ENCODE assay signal across 12 mouse cellular contexts in the genomic region with DNA sequence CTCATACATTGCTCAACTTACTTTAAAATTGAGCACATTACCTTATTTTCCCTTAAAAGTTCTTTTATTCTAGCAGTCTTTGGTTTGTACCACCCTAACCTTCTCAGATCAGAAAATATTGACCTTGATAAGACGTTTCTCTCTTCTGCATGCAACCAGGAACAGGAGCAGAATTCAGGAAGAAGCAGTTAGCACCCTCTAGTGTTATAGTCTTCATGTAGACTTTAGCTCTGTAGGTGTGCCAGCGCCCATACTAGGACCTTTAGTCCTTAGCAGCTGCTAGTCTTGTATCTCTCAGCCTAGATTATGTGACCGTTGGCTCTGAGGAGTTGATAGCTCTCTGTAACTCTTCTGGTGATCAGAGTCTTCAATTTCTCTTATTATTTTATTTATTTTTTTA.
A peak's percentile ranks its signal among the peaks of the same experiment; 100 is the strongest.
DNase-seq lines count a peak whose midpoint lies in the region; ATAC-seq lines count a peak whose summit lies in the region.
"Had no signal": no experiment of that assay in that cellular context is flagged by ENCODE, and none has a peak within 500 bp of the region (broad histone marks: within the 10 kb centered on the region; RNA-seq: fewer than 3 reads in every experiment).

No protein-coding gene starts in this region.

- H3K4me3 ChIP-seq in hindbrain, embryonic 16.5 days (ENCODE audit: low read length) = no peak overlapping the region
- H3K4me3 ChIP-seq: megakaryocyte, embryonic 14.5 days had no signal

- no peaks in the 10 kb centered on the region for H3K36me3 ChIP-seq in hindbrain, embryonic 16.5 days (ENCODE audit: control insufficient read depth, insufficient read depth, low read length)

- WGBS in hindbrain, embryonic 16.5 days = 62% methylated on average over 3 of the region's 3 CpGs

- no peaks in the 10 kb centered on the region for H3K9me3 ChIP-seq in hindbrain, embryonic 16.5 days (ENCODE audit: control insufficient read depth, low read length)
- H3K9me3 ChIP-seq: megakaryocyte, embryonic 14.5 days had no signal

- H3K27ac ChIP-seq in hindbrain, embryonic 16.5 days (ENCODE audit: low read depth, low read length) = no peak overlapping the region

- peak; percentile 20 to 46 for DNase-seq in cerebellum, postnatal 10 days
- DNase-seq in cerebellum, adult 18-20 months = no peak
- peak; percentile 27 for DNase-seq in kidney, postnatal 14 days
- DNase-seq in kidney, adult 18-20 months = no peak
- DNase-seq in MN1 (ENCODE audit: low spot score) = peak; percentile 23
- DNase-seq in lung, postnatal 25 days (ENCODE audit: low spot score) = peak; percentile 31
- no peak for DNase-seq in testis, postnatal 10 days (ENCODE audit: low spot score)
- DNase-seq: adrenal gland, postnatal 25 days; gastrocnemius, postnatal 25 days; kidney, postnatal 10 days had no signal

- H3K4me1 ChIP-seq in hindbrain, embryonic 16.5 days (ENCODE audit: control insufficient read depth, insufficient read depth, low read depth, low read length) = no peaks in the 10 kb centered on the region

- no peak overlapping the region for H3K4me2 ChIP-seq in hindbrain, embryonic 16.5 days (ENCODE audit: low read length)

- no peak for ATAC-seq in hindbrain, embryonic 16.5 days

- H3K9ac ChIP-seq in hindbrain, embryonic 16.5 days (ENCODE audit: low read depth, low read length) = no peak overlapping the region

- H3K27me3 ChIP-seq in hindbrain, embryonic 16.5 days (replicated peaks; ENCODE audit: control insufficient read depth, insufficient read depth, low read length) = no peaks in the 10 kb centered on the region
- H3K27me3 ChIP-seq: megakaryocyte, embryonic 14.5 days had no signal

Comparison
In these comparisons a context has a peak if more than half of its experiments do, and no peak if none do; other contexts are left out.
1. DNase-seq: peak in cerebellum, postnatal 10 days (2 of 2), kidney, postnatal 14 days (single experiment), MN1 (single experiment) and lung, postnatal 25 days (single experiment); none in cerebellum, adult 18-20 months (0 of 2), kidney, adult 18-20 months (single experiment) and testis, postnatal 10 days (single experiment).